Mouse (Mus musculus) C2C12 (cell line): ENCODE measurements around the gene Creb3l1. TPM values are rescaled to one million over a fixed set of nuclear protein-coding genes. Genes with fewer than 3 reads are reported as not detected.

Source experiments
- H3K27me3 ChIP-seq: one replicate; pipeline ENCODE4 v1.6.1; 2011; ENCODE audit not compliant: control insufficient read depth, insufficient read depth, insufficient read length
- H3K36me3 ChIP-seq: one replicate; pipeline ENCODE4 v1.6.1; 2011; ENCODE audit not compliant: control insufficient read depth, insufficient read depth
- H3K4me3 ChIP-seq: one replicate; pipeline ENCODE4 v1.5.1; 2011; ENCODE audit warnings: mild to moderate bottlenecking, control low read depth; ENCODE audit not compliant: poor library complexity, insufficient read depth, severe bottlenecking
- H3K79me2 ChIP-seq: one replicate; pipeline ENCODE4 v1.6.1; 2011; ENCODE audit not compliant: control insufficient read depth, insufficient read depth
- H3K79me3 ChIP-seq: one replicate; pipeline ENCODE4 v1.6.1; 2011; ENCODE audit warnings: low read depth, control low read depth
- H3ac ChIP-seq: one replicate; pipeline ENCODE3; 2011; ENCODE audit warnings: low read depth; ENCODE audit not compliant: control insufficient read depth, insufficient read length
- CEBPB ChIP-seq: IDR thresholded peaks from one replicate; pipeline ENCODE4 v1.6.1; 2011; ENCODE audit warnings: low read depth, mild to moderate bottlenecking, control low read depth, moderate library complexity
- CTCF ChIP-seq: IDR thresholded peaks from one replicate; pipeline ENCODE4 v1.5.1; 2011; ENCODE audit not compliant: control insufficient read depth, insufficient read depth, insufficient read length
- FOSL1 ChIP-seq: IDR thresholded peaks from one replicate; pipeline ENCODE4 v1.8.0; 2011; ENCODE audit warnings: mild to moderate bottlenecking, low read length; ENCODE audit not compliant: poor library complexity, insufficient read depth, severe bottlenecking
- MAX ChIP-seq: IDR thresholded peaks from one replicate; pipeline ENCODE4 v1.6.1; 2011; ENCODE audit warnings: mild to moderate bottlenecking, control low read depth
- MYOD1 ChIP-seq: IDR thresholded peaks from one replicate; pipeline ENCODE4 v1.6.1; 2011; ENCODE audit warnings: low read depth; ENCODE audit not compliant: control insufficient read depth, insufficient read length
- MYOG ChIP-seq: IDR thresholded peaks from one replicate; pipeline ENCODE4 v1.6.1; 2011; ENCODE audit not compliant: control insufficient read depth, insufficient read length; ENCODE audit errors: extremely low read depth
- USF1 ChIP-seq: IDR thresholded peaks from one replicate; pipeline ENCODE4 v1.6.1; 2011; ENCODE audit warnings: low read depth, mild to moderate bottlenecking, control low read depth, moderate library complexity
- polyA plus RNA-seq: library from polyadenylated mRNA; unstranded; fragments of >200 nt; fragmentation: generic; extraction: Trizol; gene quantifications from one replicate; pipeline ENCODE4 v1.2.1, GENCODE M21; 2012; ENCODE audit warnings: missing spikeins

Gene Creb3l1
- polyA plus RNA-seq, 1 experiment, result 87.1 TPM

GRCm38 (mm10) chr2:92012768-92013445 lies 11.4 kb downstream of the Creb3l1 start:
- Histone ChIP-seq H3ac (peak overlapping the region; percentile 34), H3K79me2 (peaks cover 79% of the 10 kb centered on the region), H3K36me3 (peaks cover 20% of the 10 kb centered on the region), H3K4me3 (no peak overlapping the region), H3K79me3 (peaks cover 32% of the 10 kb centered on the region), H3K27me3 (no peaks in the 10 kb centered on the region)
- no peak for TF ChIP-seq FOSL1
- TF ChIP-seq MYOD1, result peak; percentile 56
- TF ChIP-seq MAX, result peak; percentile 42

GRCm38 (mm10) chr2:92011424-92012353 lies 12.6 kb downstream of the Creb3l1 start:
- no peak for TF ChIP-seq FOSL1
- TF ChIP-seq MAX, result peak; percentile 58
- peaks cover 20% of the 10 kb centered on the region for H3K36me3 ChIP-seq
- no peak overlapping the region for H3ac ChIP-seq
- peaks cover 71% of the 10 kb centered on the region for H3K79me2 ChIP-seq
- H3K27me3 ChIP-seq, result no peaks in the 10 kb centered on the region
- no peak overlapping the region for H3K4me3 ChIP-seq
- peaks cover 32% of the 10 kb centered on the region for H3K79me3 ChIP-seq

- peaks cover 5% of the 10 kb centered on the region for H3K36me3 ChIP-seq
- peaks cover 27% of the 10 kb centered on the region for H3K79me3 ChIP-seq
- no peak overlapping the region for H3K4me3 ChIP-seq
- no peaks in the 10 kb centered on the region for H3K27me3 ChIP-seq
- TF ChIP-seq MAX (no peak), CTCF (no peak), CEBPB (no peak), USF1 (no peak), MYOG (no peak), MYOD1 (peak; percentile 54), FOSL1 (peak; percentile 75)
- H3K79me2 ChIP-seq, result peaks cover 65% of the 10 kb centered on the region
- peak overlapping the region; percentile 68 for H3ac ChIP-seq
These were observed 15.5 kb downstream of the Creb3l1 start for GRCm38 (mm10) chr2:92008623-92009404.

GRCm38 (mm10) chr2:92007933-92008622 lies 16.2 kb downstream of the Creb3l1 start:
- H3ac ChIP-seq, result peak overlapping the region; percentile 68
- H3K4me3 ChIP-seq, result peak overlapping the region; percentile 21
- H3K79me2 ChIP-seq, result peaks cover 65% of the 10 kb centered on the region
- peaks cover 5% of the 10 kb centered on the region for H3K36me3 ChIP-seq
- peaks cover 26% of the 10 kb centered on the region for H3K79me3 ChIP-seq
- TF ChIP-seq MYOD1, result no peak
- TF ChIP-seq CTCF, result no peak
- no peak for TF ChIP-seq CEBPB
- TF ChIP-seq MAX, result peak; percentile 29
- TF ChIP-seq FOSL1, result no peak
- no peak for TF ChIP-seq USF1
- TF ChIP-seq MYOG, result no peak
- no peaks in the 10 kb centered on the region for H3K27me3 ChIP-seq

- peak overlapping the region; percentile 59 for H3ac ChIP-seq
- peaks cover 5% of the 10 kb centered on the region for H3K36me3 ChIP-seq
- no peaks in the 10 kb centered on the region for H3K27me3 ChIP-seq
- H3K4me3 ChIP-seq, result peak overlapping the region; percentile 21
- peaks cover 58% of the 10 kb centered on the region for H3K79me2 ChIP-seq
- TF ChIP-seq FOSL1 (peak; percentile 50), MAX (no peak), MYOD1 (peak; percentile 93), CTCF (peak; percentile 74)
- peaks cover 25% of the 10 kb centered on the region for H3K79me3 ChIP-seq
These were observed 17.1 kb downstream of the Creb3l1 start for GRCm38 (mm10) chr2:92006983-92007921.
